In genomic region chr2:168524905-168525381, GRCm38 (mm10) we compare ENCODE assay signal across 8 mouse cellular contexts.
DNase-seq lines count a peak whose midpoint lies in the region; ATAC-seq and TF ChIP-seq lines count a peak whose summit lies in the region.

No protein-coding gene starts in this region.

- H3K27ac ChIP-seq in forebrain, embryonic 16.5 days (ENCODE audit: low read length): peak overlapping the region; percentile 33; the same call in 1 of the 2 replicates
- no peak overlapping the region for H3K27ac ChIP-seq in liver, embryonic 15.5 days (replicated peaks)
- H3K27ac ChIP-seq in neural tube, embryonic 11.5 days (ENCODE audit: low read depth, low read length): no peak overlapping the region
- no peak overlapping the region for H3K27ac ChIP-seq in thymus, adult 2 months (ENCODE audit: control insufficient read depth, insufficient read depth, low read length)

- H3K36me3 ChIP-seq in E14TG2a.4 (ENCODE audit: insufficient read depth, low read length): no peaks in the 10 kb centered on the region
- no peaks in the 10 kb centered on the region for H3K36me3 ChIP-seq in forebrain, embryonic 16.5 days (ENCODE audit: control insufficient read depth, insufficient read depth)
- no peaks in the 10 kb centered on the region for H3K36me3 ChIP-seq in liver, embryonic 15.5 days (replicated peaks)
- H3K36me3 ChIP-seq in neural tube, embryonic 11.5 days (ENCODE audit: control insufficient read depth, insufficient read depth, low read length): no peaks in the 10 kb centered on the region
- no peaks in the 10 kb centered on the region for H3K36me3 ChIP-seq in thymus, adult 2 months (ENCODE audit: control insufficient read depth, insufficient read depth, low read length)

- no peaks in the 10 kb centered on the region for H3K9me3 ChIP-seq in E14TG2a.4 (ENCODE audit: low read length)
- peaks cover 3% of the 10 kb centered on the region; the same call in 1 of the 2 replicates for H3K9me3 ChIP-seq in forebrain, embryonic 16.5 days (ENCODE audit: control insufficient read depth, low read length)
- no peaks in the 10 kb centered on the region for H3K9me3 ChIP-seq in liver, embryonic 15.5 days (replicated peaks)
- H3K9me3 ChIP-seq in neural tube, embryonic 11.5 days (ENCODE audit: control insufficient read depth, low read length): no peaks in the 10 kb centered on the region; the same call in 1 of the 2 replicates

- WGBS in forebrain, embryonic 16.5 days: under 1% methylated on average over 13 of the region's 13 CpGs
- 6% methylated on average over 13 of the region's 13 CpGs for WGBS in large intestine, adult 2 months
- WGBS in liver, embryonic 15.5 days (ENCODE audit: insufficient replicate concordance): 2% methylated on average over 13 of the region's 13 CpGs
- WGBS in neural tube, embryonic 11.5 days: 2% methylated on average over 13 of the region's 13 CpGs
- 17% methylated on average over 13 of the region's 13 CpGs for WGBS in thymus, adult 2 months

- H3K27me3 ChIP-seq in E14TG2a.4 (ENCODE audit: insufficient read depth, low read length): peaks cover 10% of the 10 kb centered on the region; the same call in 1 of the 2 replicates
- no peaks in the 10 kb centered on the region for H3K27me3 ChIP-seq in forebrain, embryonic 16.5 days (replicated peaks; ENCODE audit: control insufficient read depth, insufficient read depth, low read length)
- peaks cover 23% of the 10 kb centered on the region for H3K27me3 ChIP-seq in liver, embryonic 15.5 days
- H3K27me3 ChIP-seq in neural tube, embryonic 11.5 days (ENCODE audit: control insufficient read depth, insufficient read depth, low read length): 0 out of 2 replicates have a peak, but pooled peaks cover 3% of the 10 kb centered on the region
- H3K27me3 ChIP-seq in thymus, adult 2 months (ENCODE audit: control insufficient read depth, insufficient read depth, low read length): no peaks in the 10 kb centered on the region

- peak; percentile 91 for ATAC-seq in forebrain, embryonic 16.5 days
- peak; percentile 68 for ATAC-seq in liver, embryonic 15.5 days (ENCODE audit: insufficient read depth)
- ATAC-seq in neural tube, embryonic 11.5 days (ENCODE audit: insufficient read depth, low FRiP score, low TSS enrichment): peak; percentile 82

- intact Hi-C loops in heart, postnatal 14 days (cut with DNase I): loop anchor here (5.0 kb wide), 1 partner anchor 77 kb away; the partner anchor contains the start of gene Nfatc2

- no peak for TF ChIP-seq POLR2A in thymus, adult 2 months (IDR thresholded peaks at IDR 0.05; ENCODE audit: control insufficient read depth, extremely low read depth, insufficient read depth, low read length, poor library complexity)

- H3K4me1 ChIP-seq in E14TG2a.4 (replicated peaks; ENCODE audit: low read depth, low read length): peaks cover 55% of the 10 kb centered on the region
- peaks cover 12% of the 10 kb centered on the region for H3K4me1 ChIP-seq in forebrain, embryonic 16.5 days (replicated peaks; ENCODE audit: control insufficient read depth, insufficient read depth, low read length)
- peaks cover 13% of the 10 kb centered on the region for H3K4me1 ChIP-seq in liver, embryonic 15.5 days (replicated peaks)
- peaks cover 7% of the 10 kb centered on the region; the same call in 1 of the 2 replicates for H3K4me1 ChIP-seq in neural tube, embryonic 11.5 days (ENCODE audit: control insufficient read depth, insufficient read depth, low read length)
- H3K4me1 ChIP-seq in thymus, adult 2 months (replicated peaks; ENCODE audit: control insufficient read depth, insufficient read depth, low read length): peaks cover 12% of the 10 kb centered on the region

- peak overlapping the region; percentile 32; the same call in 1 of the 2 replicates for H3K9ac ChIP-seq in forebrain, embryonic 16.5 days (replicated peaks; ENCODE audit: low read depth, low read length)
- no peak overlapping the region for H3K9ac ChIP-seq in liver, embryonic 15.5 days
- no peak overlapping the region for H3K9ac ChIP-seq in neural tube, embryonic 11.5 days (ENCODE audit: low read length)

- peak; percentile 72 for DNase-seq in cerebellum, adult 11-12 months
- peak; percentile 92 to 97 for DNase-seq in heart, postnatal 14 days
- peak; percentile 82 for DNase-seq in large intestine, adult 2 months (ENCODE audit: low read depth, low spot score)
- DNase-seq in neural tube, embryonic 11.5 days (ENCODE audit: low spot score): peak; percentile 79
- peak; percentile 40 for DNase-seq in thymus, adult 2 months

- no peak for TF ChIP-seq CTCF in E14TG2a.4 (conservative IDR thresholded peaks at IDR 0.05; ENCODE audit: low read length)
- no peak for TF ChIP-seq CTCF in thymus, adult 2 months (IDR thresholded peaks at IDR 0.05; ENCODE audit: borderline replicate concordance, control insufficient read depth, extremely low read depth, insufficient read depth, low read length, poor library complexity)

- H3K4me3 ChIP-seq in E14TG2a.4 (replicated peaks; ENCODE audit: low read length): peak overlapping the region; percentile 76
- peak overlapping the region; percentile 23 for H3K4me3 ChIP-seq in forebrain, embryonic 16.5 days (replicated peaks; ENCODE audit: low read length)
- H3K4me3 ChIP-seq in liver, embryonic 15.5 days (replicated peaks): no peak overlapping the region
- peak overlapping the region; percentile 4; the same call in 1 of the 2 replicates for H3K4me3 ChIP-seq in neural tube, embryonic 11.5 days (ENCODE audit: low read depth, low read length)
- no peak overlapping the region for H3K4me3 ChIP-seq in thymus, adult 2 months (ENCODE audit: control insufficient read depth, insufficient read depth, low read length)

- peak overlapping the region; percentile 52 for H3K4me2 ChIP-seq in forebrain, embryonic 16.5 days (ENCODE audit: low read length)
- H3K4me2 ChIP-seq in liver, embryonic 15.5 days: peak overlapping the region; percentile 37
- H3K4me2 ChIP-seq in neural tube, embryonic 11.5 days (ENCODE audit: low read depth): peak overlapping the region; percentile 23

Comparison
In these comparisons a context has a peak if more than half of its experiments do, and no peak if none do; other contexts are left out.
1. H3K4me3 ChIP-seq: peak in E14TG2a.4 (single experiment), forebrain, embryonic 16.5 days (single experiment) and neural tube, embryonic 11.5 days (single experiment); none in liver, embryonic 15.5 days (single experiment) and thymus, adult 2 months (single experiment).
2. DNase-seq: peak in every context shown above with its lines; median percentile 94 in heart, postnatal 14 days; 82 in large intestine, adult 2 months; 79 in neural tube, embryonic 11.5 days; 72 in cerebellum, adult 11-12 months; 40 in thymus, adult 2 months.
3. Peak in every context shown above with its lines, with median percentiles within 50 percentile points of each other: ATAC-seq and H3K4me2 ChIP-seq.